Mouse (Mus musculus) lung, adult 18-20 months (tissue): ENCODE data around the gene AI597479.

ENCODE experiments used
- DNase-seq, 2 experiments: peaks; one replicate each; pipeline ENCODE4 v3.0.0; 2022; ENCODE audit warnings: mixed read lengths in 2 of 2

AI597479 gene

GRCm38 (mm10) chr1:43163084-43163466 lies 64.6 kb downstream of the AI597479 start:
- DNase-seq = no peak

GRCm38 (mm10) chr1:43163467-43164418 lies 65.2 kb downstream of the AI597479 start:
- peak; percentile 28 to 36 for DNase-seq

- DNase-seq = no peak
These were observed 66.1 kb downstream of the AI597479 start for GRCm38 (mm10) chr1:43164582-43164981.
